Mouse (Mus musculus) heart, embryonic 11.5 days (tissue): ENCODE measurements around the gene Zdhhc19. TPM values are rescaled to one million over a fixed set of nuclear protein-coding genes. Genes with fewer than 3 reads are reported as not detected.

Experiments
- ATAC-seq: fragments of 200-750 bp; cut with Nextera tagmentation; replicated peaks from 2 replicates; pipeline ENCODE4 v1.8.0; 2017; ENCODE audit warnings: moderate library complexity; ENCODE audit not compliant: insufficient number of reproducible peaks, low FRiP score, low TSS enrichment
- H3K27ac ChIP-seq: fragments of 300-500 bp; sonication (generic); 2 replicates; pipeline ENCODE4 v1.5.1; 2014; ENCODE audit warnings: mild to moderate bottlenecking, low read depth, low read length
- H3K27me3 ChIP-seq: fragments of 300-500 bp; sonication (generic); 2 replicates; pipeline ENCODE4 v1.6.1; 2014; ENCODE audit warnings: mild to moderate bottlenecking, low read length, mixed read lengths; ENCODE audit not compliant: control insufficient read depth, insufficient read depth
- H3K36me3 ChIP-seq: fragments of 300-500 bp; sonication (generic); 2 replicates; pipeline ENCODE4 v1.6.1; 2014; ENCODE audit warnings: mild to moderate bottlenecking, low read length, moderate library complexity, mixed read lengths; ENCODE audit not compliant: control insufficient read depth, insufficient read depth
- H3K4me1 ChIP-seq: fragments of 300-500 bp; sonication (generic); 2 replicates; pipeline ENCODE4 v1.6.1; 2014; ENCODE audit warnings: low read length; ENCODE audit not compliant: control insufficient read depth, insufficient read depth
- H3K4me2 ChIP-seq: fragments of 300-500 bp; sonication (generic); 2 replicates; pipeline ENCODE4 v1.6.1; 2014; ENCODE audit warnings: mild to moderate bottlenecking, moderate library complexity
- H3K4me3 ChIP-seq: fragments of 300-500 bp; sonication (generic); 2 replicates; pipeline ENCODE4 v1.5.1; 2014; ENCODE audit warnings: low read depth, low read length
- H3K9ac ChIP-seq: fragments of 300-500 bp; sonication (generic); 2 replicates; pipeline ENCODE4 v1.6.1; 2014; ENCODE audit warnings: mild to moderate bottlenecking, low read depth, low read length, moderate library complexity
- H3K9me3 ChIP-seq: fragments of 300-500 bp; sonication (generic); replicated peaks from 2 replicates; pipeline ENCODE4 v1.6.1; 2016; ENCODE audit warnings: low read length; ENCODE audit not compliant: control insufficient read depth
- WGBS: fragments of 180-500 bp; shearing (Covaris S2); extraction: QIAGEN DNeasy Blood & Tissue Kit; methylation state at CpG from one replicate; pipeline ENCODE4 v1.1.7; 2014; ENCODE audit not compliant: insufficient replicate concordance; 5-methylcytosine and 5-hydroxymethylcytosine counted together
- polyA plus RNA-seq: library from polyadenylated mRNA; unstranded; fragments of >200 nt; fragmentation: Nextera tagmentation; extraction: Ambion mirVana; gene quantifications from 2 replicates; pipeline ENCODE4 v1.2.1, GENCODE M21; 2014

Zdhhc19 gene
- polyA plus RNA-seq, 1 experiment from 2014 or later = 0.27 TPM

DNA sequence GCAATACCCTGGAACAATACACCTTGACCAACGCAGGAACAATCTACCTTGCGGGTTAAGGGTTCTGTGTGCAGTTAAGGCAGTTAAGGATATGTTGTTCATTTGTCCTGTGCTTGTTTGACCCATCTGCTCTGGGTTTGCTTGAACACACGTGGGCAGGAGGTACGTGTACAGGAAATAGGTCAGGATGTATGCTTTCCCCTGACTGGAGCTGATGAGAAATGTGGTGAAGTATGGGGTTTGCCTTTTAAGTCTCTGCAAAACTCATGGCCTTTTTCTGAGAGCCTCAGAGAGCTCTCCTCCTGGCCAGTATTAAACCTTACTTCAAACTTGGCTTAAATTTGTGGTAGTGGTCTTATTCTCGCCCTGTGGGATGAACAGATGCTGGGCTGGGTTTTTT lies 97.9 kb downstream of the Zdhhc19 start:
- H3K4me3 ChIP-seq = no peak overlapping the region
- no peaks in the 10 kb centered on the region for H3K9me3 ChIP-seq
- no peaks in the 10 kb centered on the region for H3K36me3 ChIP-seq
- no peak overlapping the region for H3K9ac ChIP-seq
- 75% methylated on average over 5 of the region's 5 CpGs for WGBS
- no peaks in the 10 kb centered on the region for H3K4me1 ChIP-seq
- H3K27me3 ChIP-seq = no peaks in the 10 kb centered on the region
- ATAC-seq = no peak
- no peak overlapping the region for H3K27ac ChIP-seq
- H3K4me2 ChIP-seq = no peak overlapping the region

- Histone ChIP-seq H3K4me1 (no peaks in the 10 kb centered on the region), H3K4me2 (no peak overlapping the region), H3K4me3 (no peak overlapping the region), H3K36me3 (no peaks in the 10 kb centered on the region), H3K9ac (no peak overlapping the region), H3K27ac (no peak overlapping the region), H3K27me3 (no peaks in the 10 kb centered on the region), H3K9me3 (no peaks in the 10 kb centered on the region)
- no peak for ATAC-seq
- 63% methylated on average over 5 of the region's 5 CpGs for WGBS
Observed at GRCm38 (mm10) chr16:32594701-32595100, 98.6 kb downstream of the Zdhhc19 start.

- no peak overlapping the region for H3K4me2 ChIP-seq
- 80% methylated on average over 10 of the region's 10 CpGs for WGBS
- no peaks in the 10 kb centered on the region for H3K9me3 ChIP-seq
- H3K9ac ChIP-seq = no peak overlapping the region
- no peaks in the 10 kb centered on the region for H3K4me1 ChIP-seq
- ATAC-seq = no peak
- no peak overlapping the region for H3K27ac ChIP-seq
- H3K36me3 ChIP-seq = no peaks in the 10 kb centered on the region
- H3K4me3 ChIP-seq = no peak overlapping the region
- no peaks in the 10 kb centered on the region for H3K27me3 ChIP-seq
Observed at GRCm38 (mm10) chr16:32595142-32595855, 99.2 kb downstream of the Zdhhc19 start.

- Histone ChIP-seq H3K36me3 (no peaks in the 10 kb centered on the region), H3K4me1 (no peaks in the 10 kb centered on the region), H3K4me3 (no peak overlapping the region), H3K4me2 (no peak overlapping the region), H3K27ac (0 out of 2 replicates have a peak overlapping the region, but pooled peaks have one; percentile 22), H3K9ac (no peak overlapping the region), H3K9me3 (no peaks in the 10 kb centered on the region), H3K27me3 (no peaks in the 10 kb centered on the region)
- ATAC-seq = no peak
- 34% methylated on average over 4 of the region's 4 CpGs for WGBS
Observed at GRCm38 (mm10) chr16:32597909-32598381, 101.9 kb downstream of the Zdhhc19 start.

DNA sequence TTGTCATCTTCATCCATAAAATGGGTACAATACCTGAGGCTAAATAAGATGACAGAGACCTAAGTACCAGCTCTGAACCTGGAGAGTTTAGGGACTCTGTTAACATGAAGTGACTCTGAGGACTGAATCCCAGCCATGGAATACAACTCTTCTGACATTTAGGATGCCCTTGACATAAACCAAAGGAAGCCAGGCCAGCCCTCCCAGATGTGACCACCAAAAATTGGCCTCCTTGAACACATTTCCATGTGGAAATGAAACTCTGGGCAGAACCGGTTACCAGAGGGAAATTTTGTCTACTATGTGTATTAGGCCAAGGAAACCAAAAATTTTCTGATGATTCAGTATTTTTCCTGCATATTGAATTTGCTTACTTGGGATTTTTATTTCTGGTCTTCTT lies 103.1 kb downstream of the Zdhhc19 start:
- H3K4me2 ChIP-seq = no peak overlapping the region
- WGBS = 86% methylated on average over 1 of the region's 1 CpGs
- H3K9ac ChIP-seq = no peak overlapping the region
- no peaks in the 10 kb centered on the region for H3K27me3 ChIP-seq
- H3K36me3 ChIP-seq = no peaks in the 10 kb centered on the region
- no peaks in the 10 kb centered on the region for H3K9me3 ChIP-seq
- ATAC-seq = no peak
- H3K4me3 ChIP-seq = no peak overlapping the region
- H3K27ac ChIP-seq = no peak overlapping the region
- no peaks in the 10 kb centered on the region for H3K4me1 ChIP-seq

- H3K9me3 ChIP-seq = no peaks in the 10 kb centered on the region
- H3K27me3 ChIP-seq = no peaks in the 10 kb centered on the region
- H3K4me1 ChIP-seq = no peaks in the 10 kb centered on the region
- no peak overlapping the region for H3K27ac ChIP-seq
- H3K4me2 ChIP-seq = no peak overlapping the region
- H3K9ac ChIP-seq = no peak overlapping the region
- no peak overlapping the region for H3K4me3 ChIP-seq
- no peak for ATAC-seq
- no peaks in the 10 kb centered on the region for H3K36me3 ChIP-seq
- whole genome bisulfite sequencing = 65% methylated on average over 3 of the region's 3 CpGs
Observed at GRCm38 (mm10) chr16:32602193-32602685, 106.2 kb downstream of the Zdhhc19 start.

DNA sequence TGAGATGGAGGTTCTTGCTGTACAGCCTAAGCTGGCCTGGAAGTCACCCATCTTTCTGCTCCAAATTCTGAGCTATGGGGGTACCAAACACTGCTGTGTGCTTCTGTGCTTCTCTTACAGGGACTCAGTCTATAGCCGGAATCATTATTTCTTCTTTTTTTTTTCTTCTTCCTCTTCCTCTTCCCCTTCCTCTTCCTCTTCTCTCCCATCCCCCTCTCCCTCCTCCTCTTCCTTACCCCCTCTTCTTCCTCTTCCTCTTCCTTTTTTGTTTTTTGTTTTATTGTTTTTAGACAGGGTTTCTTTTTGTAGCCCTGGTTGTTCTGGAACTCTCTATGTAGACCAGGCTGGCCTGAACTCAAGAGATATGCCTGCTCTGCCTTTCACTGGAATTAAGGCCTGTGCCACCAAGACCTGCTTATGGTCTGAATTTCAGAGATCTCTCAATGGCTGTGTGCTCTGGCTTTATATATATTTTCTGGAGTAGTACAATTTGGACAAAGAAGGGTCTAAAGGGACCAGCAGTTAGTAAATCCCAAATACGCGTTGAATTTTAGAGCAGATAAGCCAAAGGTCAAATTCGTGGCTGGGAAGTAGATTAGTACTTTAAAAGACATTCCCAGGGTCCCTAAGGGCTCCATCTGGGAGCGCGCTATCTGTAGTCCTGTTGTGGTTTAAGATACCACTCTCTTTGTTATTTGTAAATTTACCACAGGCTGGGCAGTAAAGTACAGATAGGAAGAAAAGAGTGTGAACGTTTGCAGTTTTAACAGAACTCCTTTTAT lies 111.7 kb downstream of the Zdhhc19 start:
- ATAC-seq = no peak
- no peaks in the 10 kb centered on the region for H3K27me3 ChIP-seq
- H3K9me3 ChIP-seq = no peaks in the 10 kb centered on the region
- peak overlapping the region; percentile 87; the same call in 1 of the 2 replicates for H3K4me3 ChIP-seq
- peak overlapping the region; percentile 93 for H3K27ac ChIP-seq
- peak overlapping the region; percentile 64 for H3K4me2 ChIP-seq
- H3K36me3 ChIP-seq = no peaks in the 10 kb centered on the region
- peak overlapping the region; percentile 96; the same call in 1 of the 2 replicates for H3K9ac ChIP-seq
- H3K4me1 ChIP-seq = no peaks in the 10 kb centered on the region; the same call in 1 of the 2 replicates
- 35% methylated on average over 7 of the region's 7 CpGs for WGBS

DNA sequence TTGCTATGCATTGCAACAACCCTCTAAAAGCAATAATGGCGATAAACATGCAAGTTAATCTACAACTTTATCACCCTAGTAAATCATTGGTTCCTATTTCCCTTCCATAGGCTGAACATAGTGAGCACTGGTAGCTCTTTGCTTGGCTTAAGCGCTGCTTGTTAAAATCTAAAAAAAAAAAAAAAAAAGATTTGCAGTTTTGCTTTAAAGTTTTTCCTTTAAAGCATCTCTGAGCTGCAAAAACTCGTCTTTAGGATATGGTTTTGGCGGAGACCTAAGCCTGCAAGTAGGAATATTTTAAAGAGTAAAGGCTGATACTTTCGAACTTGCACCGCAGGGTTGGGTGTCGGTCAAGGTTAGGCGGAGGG lies 112.3 kb downstream of the Zdhhc19 start:
- H3K9me3 ChIP-seq = no peaks in the 10 kb centered on the region
- peak overlapping the region; percentile 96; the same call in 1 of the 2 replicates for H3K9ac ChIP-seq
- H3K36me3 ChIP-seq = no peaks in the 10 kb centered on the region
- H3K4me2 ChIP-seq = peak overlapping the region; percentile 64
- peak overlapping the region; percentile 93 for H3K27ac ChIP-seq
- H3K4me3 ChIP-seq = peak overlapping the region; percentile 87
- WGBS = 8% methylated on average over 8 of the region's 8 CpGs
- no peak for ATAC-seq
- no peaks in the 10 kb centered on the region; the same call in 1 of the 2 replicates for H3K4me1 ChIP-seq
- no peaks in the 10 kb centered on the region for H3K27me3 ChIP-seq
